Mouse (Mus musculus) megakaryocyte-erythroid progenitor cell, adult 5-6 weeks (primary cell): ENCODE results near the gene Hhipl2. TPM values are rescaled to one million over a fixed set of nuclear protein-coding genes. Genes with fewer than 3 reads are reported as not detected.
"Not testable (repeated sequence)": the region's sequence is repeated elsewhere in the genome, so short reads cannot be mapped to it uniquely, and the experiment has no call there.

Source experiments
- ATAC-seq: replicated peaks from 2 replicates; pipeline ENCODE4 v1.8.0; 2016; ENCODE audit warnings: mild to moderate bottlenecking, inconsistent platforms; ENCODE audit not compliant: severe bottlenecking, poor library complexity, low FRiP score, low TSS enrichment
- total RNA-seq, 2 experiments: library from RNA; stranded (forward) in 1 of 2; stranded (reverse) in 1 of 2; fragments of 200-1000, 215-1000 nt in 1 of 2; fragments of >200 nt in 1 of 2; fragmentation: Nextera tagmentation in 1 of 2; gene quantifications; 2 replicates each; pipeline ENCODE4 v1.2.3; 2014 to 2017

Hhipl2 gene
- not detected in 2 replicates for total RNA-seq (2014; fragmentation: Nextera tagmentation)
- total RNA-seq (2017) = 0.57 TPM in 1 of 2 replicates, not detected in the other

DNA sequence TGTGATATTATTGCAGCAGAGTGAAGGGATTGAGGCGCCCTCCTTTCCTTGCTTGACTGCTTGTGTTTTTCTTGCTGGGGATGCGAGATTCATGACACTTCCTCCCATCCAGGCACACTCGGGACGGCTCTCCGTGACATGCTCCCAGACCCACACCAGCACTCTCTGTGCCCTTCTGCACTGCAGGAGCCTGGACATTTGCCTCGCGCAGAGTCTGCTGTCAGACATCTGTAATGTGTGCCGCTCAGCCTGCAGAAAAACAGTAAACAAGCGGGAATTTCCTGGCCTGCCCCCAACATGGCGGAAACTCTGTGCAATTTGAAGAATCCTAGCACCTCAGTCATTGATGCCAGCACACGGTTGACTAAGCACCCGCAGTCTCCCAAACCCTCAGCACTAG, at the start of gene Hhipl2:
Hhipl2 (plus strand) TSS at position 343 of the 400 bp plus-strand sequence.
- no peak for ATAC-seq

- peak; percentile 13 for ATAC-seq
Measured at GRCm38 (mm10) chr1:183368601-183369400, 49.2 kb upstream of the Hhipl2 start.

GRCm38 (mm10) chr1:183369427-183370014, 48.5 kb upstream of the Hhipl2 start, which contains the start of gene Mia3:
Gene Mia3 (minus strand): TSS chr1:183369553.
- ATAC-seq = peak; percentile 98

DNA sequence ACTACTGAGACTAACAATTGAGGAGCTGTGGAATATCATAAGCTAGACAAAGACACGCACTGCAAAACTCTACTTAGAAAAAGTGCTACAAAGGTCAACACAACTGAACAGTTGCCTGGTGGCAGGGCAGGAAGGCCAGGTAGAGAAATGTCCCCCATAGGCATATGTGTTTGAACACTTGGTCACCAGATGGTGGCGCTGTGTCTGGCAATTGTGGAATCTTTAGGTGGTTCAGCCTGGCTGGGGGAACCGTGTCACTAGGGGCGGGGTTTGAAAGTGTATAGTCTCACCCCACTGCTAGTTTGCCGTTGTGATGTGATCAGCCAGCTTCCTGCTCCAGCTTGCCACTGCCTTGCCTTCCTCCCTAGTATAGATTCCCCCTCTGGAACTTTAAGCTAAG, 43.3 kb upstream of the Hhipl2 start:
- no peak for ATAC-seq

DNA sequence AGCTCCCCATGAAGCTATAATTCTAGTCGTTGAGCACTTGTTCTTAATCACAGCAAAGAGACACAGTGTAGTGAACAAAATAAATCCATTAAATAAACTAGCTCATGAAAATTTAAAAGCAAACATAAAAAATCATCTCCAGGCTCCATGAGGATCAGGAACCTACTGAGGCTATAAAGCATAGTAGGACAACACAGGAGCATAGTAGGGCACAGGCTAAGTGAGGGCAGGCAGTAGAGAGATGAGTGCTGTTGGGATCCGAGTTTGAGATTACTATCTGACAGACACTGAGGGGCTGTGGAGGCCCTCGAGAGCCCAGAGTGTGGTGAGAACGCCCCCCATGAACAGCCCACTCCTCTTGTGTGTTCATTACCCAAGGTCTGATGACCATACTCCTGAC, 41.0 kb upstream of the Hhipl2 start:
- no peak for ATAC-seq

DNA sequence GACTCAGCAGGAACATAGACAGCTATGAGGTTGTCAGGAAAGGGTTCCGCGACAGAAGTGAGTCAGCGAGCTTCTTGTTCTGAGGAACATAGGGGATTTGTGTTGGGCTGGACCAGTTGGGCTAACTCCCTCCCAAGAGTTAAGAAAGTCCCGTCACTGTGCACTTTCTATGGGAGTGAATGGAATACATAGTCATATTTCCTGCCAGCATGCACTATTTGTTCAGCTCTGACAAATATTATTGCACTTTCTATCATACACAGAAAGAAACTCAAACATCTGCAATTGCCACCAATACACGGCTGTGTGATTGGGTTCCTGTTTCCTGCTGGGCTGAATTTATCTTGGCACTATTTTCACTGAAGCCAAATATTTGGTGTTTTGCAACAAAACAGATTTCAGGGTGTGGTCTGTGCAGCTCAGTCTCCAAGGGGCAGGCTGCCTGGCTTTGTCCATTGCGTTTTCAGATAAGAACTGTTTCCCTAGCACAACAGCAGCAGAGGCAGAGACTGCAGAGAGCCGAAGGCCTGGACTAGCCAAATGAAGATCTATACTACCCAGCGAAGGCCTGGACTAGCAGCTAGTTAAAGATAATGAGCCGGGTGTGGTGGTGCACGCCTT, 39.6 kb upstream of the Hhipl2 start:
- peak; percentile 97 for ATAC-seq

GRCm38 (mm10) chr1:183379376-183379775, 38.6 kb upstream of the Hhipl2 start:
- not testable (repeated sequence) for ATAC-seq

DNA sequence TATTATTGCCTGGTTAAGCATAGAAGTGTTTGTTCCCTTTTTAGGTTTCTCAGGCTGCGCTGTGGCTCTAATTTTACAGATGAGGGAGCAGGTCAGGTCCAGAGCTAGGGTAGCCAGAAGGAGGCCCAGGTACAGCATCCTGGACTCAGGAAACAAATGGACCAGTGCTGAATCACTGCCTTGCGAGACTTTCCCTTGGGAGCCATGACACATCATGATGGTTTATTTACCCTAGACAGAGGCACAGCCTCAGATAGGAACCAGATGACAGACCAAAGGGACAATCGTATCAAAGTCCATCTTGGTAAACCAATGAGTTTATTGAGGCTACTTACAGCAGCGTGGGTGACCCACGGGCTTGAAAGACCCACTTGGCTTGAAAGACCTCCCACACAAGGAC, 36.2 kb upstream of the Hhipl2 start:
- ATAC-seq = no peak

GRCm38 (mm10) chr1:183382621-183383020, 35.4 kb upstream of the Hhipl2 start:
- no peak for ATAC-seq

DNA sequence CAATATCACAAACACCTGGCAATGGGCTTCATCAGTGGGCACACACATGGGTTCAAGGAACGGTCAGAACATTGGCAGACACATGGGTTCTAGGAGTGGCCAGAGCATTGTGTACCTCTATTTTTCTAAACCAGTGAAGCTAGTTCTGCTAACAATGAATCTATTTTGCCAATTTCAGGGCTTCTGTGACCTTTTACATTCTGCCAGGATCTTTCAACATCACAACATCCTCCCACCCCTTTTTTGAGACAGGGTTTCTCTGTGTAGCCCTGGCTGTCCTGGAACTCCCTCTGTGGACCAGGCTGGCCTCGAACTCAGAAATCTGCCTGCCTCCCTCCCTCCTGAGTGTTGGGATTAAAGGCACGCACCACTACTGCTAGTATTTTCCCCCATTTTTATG, 30.6 kb upstream of the Hhipl2 start:
- ATAC-seq = not testable (repeated sequence)

GRCm38 (mm10) chr1:183388426-183389406, 29.3 kb upstream of the Hhipl2 start, which contains the start of gene Taf1a:
Gene Taf1a (plus strand): TSS chr1:183388981.
- ATAC-seq = peak; percentile 99

- ATAC-seq = no peak
Measured at GRCm38 (mm10) chr1:183403396-183403795, 14.6 kb upstream of the Hhipl2 start.

DNA sequence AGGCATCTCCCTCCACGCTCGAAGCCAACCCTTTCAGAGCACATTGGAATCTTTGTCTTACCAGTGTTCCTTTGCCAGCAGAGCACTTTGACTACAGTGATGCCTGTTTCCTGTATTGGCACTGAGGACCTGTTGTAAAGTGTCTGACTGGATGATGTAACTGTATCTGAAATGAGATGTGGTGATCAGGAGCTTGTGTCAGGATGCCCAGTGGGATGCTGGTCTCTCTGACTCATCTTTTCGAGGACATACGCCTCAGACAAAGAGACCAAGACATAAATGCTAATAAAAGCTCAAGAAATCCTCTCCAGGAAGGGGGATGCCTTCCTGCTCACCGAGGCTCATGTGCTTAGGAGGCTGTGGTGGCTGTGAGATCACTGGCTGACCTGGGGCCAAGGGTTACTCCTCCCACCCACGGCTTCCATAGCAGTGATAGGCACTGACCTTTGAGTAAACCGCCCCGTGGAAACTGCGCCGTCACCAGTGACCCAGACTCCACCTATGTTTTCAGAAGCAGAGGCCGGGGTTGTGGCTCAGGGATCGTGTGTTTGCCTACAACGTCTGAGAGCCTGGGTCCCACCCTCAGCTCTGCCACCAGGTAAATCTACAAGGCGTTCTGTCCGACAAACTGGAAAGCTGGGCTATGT, 3.8 kb upstream of the Hhipl2 start:
- ATAC-seq = no peak

- ATAC-seq = no peak
Measured at GRCm38 (mm10) chr1:183419741-183420140, 1.7 kb downstream of the Hhipl2 start.

DNA sequence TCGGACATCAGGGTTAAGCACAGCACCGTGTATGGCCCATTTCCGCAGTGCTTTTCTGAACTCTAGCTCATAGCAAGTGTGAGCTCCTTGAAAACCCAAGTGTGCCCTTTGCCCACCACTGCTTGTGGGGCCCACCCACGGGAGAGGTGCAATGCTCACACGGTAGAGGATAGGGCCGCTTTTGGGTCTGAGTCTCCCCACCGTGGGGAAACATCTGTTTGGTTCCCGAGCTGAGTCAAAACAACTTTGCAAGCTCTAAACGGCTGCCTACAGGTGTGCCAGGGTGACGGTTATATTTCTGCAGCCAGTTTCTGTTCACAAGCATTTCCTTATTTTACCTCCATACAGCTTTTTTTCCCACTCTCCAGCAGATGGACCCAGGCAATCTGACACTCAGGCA, 2.3 kb downstream of the Hhipl2 start:
- no peak for ATAC-seq

DNA sequence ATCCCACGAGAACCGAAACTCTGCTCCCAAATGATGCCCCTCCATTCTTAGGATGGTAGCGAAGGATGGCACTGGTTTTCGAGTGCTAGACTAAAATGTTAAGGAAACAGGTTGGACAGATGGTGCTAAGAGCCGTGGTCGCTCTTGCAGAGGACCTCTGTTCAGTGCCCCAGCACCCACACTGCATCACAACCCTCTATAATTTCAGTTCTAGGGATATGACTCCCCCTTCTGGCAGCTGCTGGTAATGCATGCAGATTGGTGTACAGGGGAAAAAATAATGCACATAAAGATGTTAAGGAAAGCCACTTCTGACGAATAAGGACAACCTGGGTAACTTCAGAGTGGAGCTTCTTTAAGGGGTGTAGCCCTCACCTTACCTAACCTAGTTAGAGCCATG, 6.1 kb downstream of the Hhipl2 start:
- no peak; the same call in 1 of the 2 replicates for ATAC-seq

DNA sequence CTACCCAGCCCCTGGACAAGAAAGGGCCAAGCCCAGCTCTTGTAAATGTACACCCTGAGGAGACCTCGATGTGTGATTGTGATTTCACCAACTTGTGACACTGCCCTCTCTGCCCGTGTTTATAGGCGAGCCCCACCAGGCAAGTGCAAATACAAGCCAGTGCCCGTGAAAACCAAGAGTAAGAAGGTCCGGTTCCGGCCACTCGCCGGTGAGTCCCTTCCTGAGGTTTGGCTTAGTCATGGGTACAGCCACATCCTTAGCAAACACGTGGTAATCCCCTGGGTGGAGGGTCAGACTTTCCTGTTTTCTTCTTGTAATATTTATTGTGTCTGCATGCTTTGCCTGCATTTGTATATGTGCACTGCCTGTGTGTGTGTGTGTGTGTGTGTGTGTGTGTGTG, 16.9 kb downstream of the Hhipl2 start:
- no peak for ATAC-seq

- ATAC-seq = peak; percentile 77
Measured at GRCm38 (mm10) chr1:183439036-183439435, 21.0 kb downstream of the Hhipl2 start.
